Comparison of ENCODE assay signal across 17 mouse cellular contexts in genomic region chr2:116983821-116984351, GRCm38 (mm10).
DNase-seq lines count a peak whose midpoint lies in the region; ATAC-seq and TF ChIP-seq lines count a peak whose summit lies in the region.
"Had no signal": no experiment of that assay in that cellular context is flagged by ENCODE, and none has a peak within 500 bp of the region (broad histone marks: within the 10 kb centered on the region; RNA-seq: fewer than 3 reads in every experiment).

No protein-coding gene starts in this region.

- H3K4me3 ChIP-seq in liver, postnatal 0 days (ENCODE audit: low read depth, low read length) = no peak overlapping the region
- no peak overlapping the region for H3K4me3 ChIP-seq in liver, embryonic 12.5 days
- H3K4me3 ChIP-seq in heart, embryonic 14.5 days (ENCODE audit: control insufficient read depth in 1 of 2, insufficient read depth in 1 of 2, low read depth in 1 of 2, low read length in 2 of 2) = no peak overlapping the region
- no peak overlapping the region for H3K4me3 ChIP-seq in macrophage (ENCODE audit: inconsistent target)
- H3K4me3 ChIP-seq: embryonic facial prominence, embryonic 15.5 days; forebrain, embryonic 10.5 days; midbrain, embryonic 12.5 days had no signal

- peak; percentile 4 for DNase-seq in kidney, adult 18-20 months
- DNase-seq in kidney, postnatal 25 days = no peak
- no peak for DNase-seq in liver, postnatal 0 days
- DNase-seq in MN1 (ENCODE audit: low spot score) = no peak
- DNase-seq: cerebellum, postnatal 14 days; embryo, embryonic 11 days; gastrocnemius, postnatal 10 days; liver; right cerebral cortex, postnatal 14 days had no signal

- no peak for TF ChIP-seq CTCF in liver, postnatal 0 days (IDR thresholded peaks at IDR 0.05; ENCODE audit: low read depth)

- H3K9me3 ChIP-seq in liver, postnatal 0 days (ENCODE audit: low read length) = no peaks in the 10 kb centered on the region
- no peaks in the 10 kb centered on the region for H3K9me3 ChIP-seq in liver, embryonic 12.5 days (replicated peaks)
- H3K9me3 ChIP-seq in heart, embryonic 14.5 days (ENCODE audit: control insufficient read depth, low read length) = no peaks in the 10 kb centered on the region
- H3K9me3 ChIP-seq: embryonic facial prominence, embryonic 15.5 days had no signal

- no peak for ATAC-seq in liver, postnatal 0 days
- no peak for ATAC-seq in liver, embryonic 12.5 days
- no peak for ATAC-seq in heart, embryonic 14.5 days (ENCODE audit: insufficient number of reproducible peaks, insufficient read depth, low FRiP score, low read depth)
- ATAC-seq: hindbrain, postnatal 0 days had no signal

- peak overlapping the region; percentile 26; the same call in 1 of the 2 replicates for H3K4me2 ChIP-seq in liver, postnatal 0 days (ENCODE audit: low read depth, low read length)
- no peak overlapping the region for H3K4me2 ChIP-seq in liver, embryonic 12.5 days
- H3K4me2 ChIP-seq in heart, embryonic 14.5 days (ENCODE audit: low read length) = peak overlapping the region; percentile 26; the same call in 1 of the 2 replicates
- H3K4me2 ChIP-seq: embryonic facial prominence, embryonic 15.5 days; midbrain, embryonic 12.5 days had no signal

- H3K27me3 ChIP-seq in liver, postnatal 0 days (ENCODE audit: insufficient read depth, low read length) = no peaks in the 10 kb centered on the region
- no peaks in the 10 kb centered on the region for H3K27me3 ChIP-seq in liver, embryonic 12.5 days (replicated peaks)
- no peaks in the 10 kb centered on the region for H3K27me3 ChIP-seq in heart, embryonic 14.5 days (ENCODE audit: control insufficient read depth, insufficient read depth, low read length)
- H3K27me3 ChIP-seq: embryonic facial prominence, embryonic 15.5 days; midbrain, embryonic 12.5 days had no signal

- H3K36me3 ChIP-seq in liver, postnatal 0 days (replicated peaks; ENCODE audit: insufficient read depth, low read length) = no peaks in the 10 kb centered on the region
- no peaks in the 10 kb centered on the region for H3K36me3 ChIP-seq in liver, embryonic 12.5 days
- H3K36me3 ChIP-seq in heart, embryonic 14.5 days (ENCODE audit: control insufficient read depth, insufficient read depth, low read length) = no peaks in the 10 kb centered on the region
- no peaks in the 10 kb centered on the region for H3K36me3 ChIP-seq in macrophage (ENCODE audit: inconsistent target)
- H3K36me3 ChIP-seq: embryonic facial prominence, embryonic 15.5 days; forebrain, embryonic 10.5 days; G1E; midbrain, embryonic 12.5 days had no signal

- no peak overlapping the region for H3K27ac ChIP-seq in liver, postnatal 0 days (ENCODE audit: low read depth)
- no peak overlapping the region for H3K27ac ChIP-seq in liver, embryonic 12.5 days
- peak overlapping the region; percentile 27 to 31; a peak in 2 of 4 replicates for H3K27ac ChIP-seq in heart, embryonic 14.5 days (replicated peaks in 1 of 2; ENCODE audit: control insufficient read depth in 1 of 2, insufficient read depth in 1 of 2, low read depth in 2 of 2, low read length in 2 of 2)
- peak overlapping the region; percentile 86 for H3K27ac ChIP-seq in macrophage
- H3K27ac ChIP-seq: embryonic facial prominence, embryonic 15.5 days; forebrain, embryonic 10.5 days; hindbrain, postnatal 0 days; midbrain, embryonic 12.5 days had no signal

- TF ChIP-seq EP300 in liver, postnatal 0 days (IDR thresholded peaks at IDR 0.05; ENCODE audit: low read depth) = no peak

- H3K79me2 ChIP-seq in macrophage (ENCODE audit: inconsistent target) = no peaks in the 10 kb centered on the region

- H3K4me1 ChIP-seq in liver, postnatal 0 days (ENCODE audit: insufficient read depth) = peaks cover 4% of the 10 kb centered on the region; the same call in 1 of the 2 replicates
- H3K4me1 ChIP-seq in liver, embryonic 12.5 days = peaks cover 5% of the 10 kb centered on the region; the same call in 1 of the 2 replicates
- peaks cover 8 to 14% of the 10 kb centered on the region in 2 experiments; a peak in 3 of 4 replicates for H3K4me1 ChIP-seq in heart, embryonic 14.5 days (ENCODE audit: control insufficient read depth in 2 of 2, insufficient read depth in 2 of 2, low read length in 2 of 2)

- no peak overlapping the region for H3K9ac ChIP-seq in liver, postnatal 0 days (replicated peaks)
- H3K9ac ChIP-seq in liver, embryonic 12.5 days = no peak overlapping the region
- H3K9ac ChIP-seq in heart, embryonic 14.5 days (ENCODE audit: low read length) = no peak overlapping the region
- H3K9ac ChIP-seq: embryonic facial prominence, embryonic 15.5 days; midbrain, embryonic 12.5 days had no signal

- 38% methylated on average over 10 of the region's 10 CpGs for WGBS in liver, postnatal 0 days (ENCODE audit: insufficient replicate concordance)
- 31% methylated on average over 10 of the region's 10 CpGs for WGBS in liver, embryonic 12.5 days (ENCODE audit: insufficient replicate concordance)
- 32% methylated on average over 10 of the region's 10 CpGs for WGBS in heart, embryonic 14.5 days
- WGBS in macrophage (ENCODE audit: missing documents) = 34% methylated on average over 10 of the region's 10 CpGs

Comparison
In these comparisons a context has a peak if more than half of its experiments do, and no peak if none do; other contexts are left out.
1. H3K27ac ChIP-seq: peak in heart, embryonic 14.5 days (2 of 2) and macrophage (single experiment); none in liver, postnatal 0 days (single experiment) and liver, embryonic 12.5 days (single experiment).